Mouse (Mus musculus): Measurements from ENCODE around the gene Prrx1. TPM values are rescaled to one million over a fixed set of nuclear protein-coding genes. Genes with fewer than 3 reads are reported as not detected.
A peak's percentile ranks its signal among the peaks of the same experiment; 100 is the strongest.

Prrx1 gene
- polyA plus RNA-seq, 1 experiment from 2014 or later = 9.1 TPM

GRCm38 (mm10) chr1:163285136-163285535 lies 28.4 kb downstream of the Prrx1 start:
- H3K27me3 ChIP-seq (ENCODE audit: control insufficient read depth, insufficient read depth, low read length) = no peaks in the 10 kb centered on the region
- ATAC-seq (replicated peaks; ENCODE audit: insufficient number of reproducible peaks, low FRiP score, low TSS enrichment) = no peak
- H3K4me1 ChIP-seq (ENCODE audit: control insufficient read depth, insufficient read depth, low read length) = peaks cover 11% of the 10 kb centered on the region
- no peak overlapping the region for H3K9ac ChIP-seq (ENCODE audit: low read depth, low read length)
- no peaks in the 10 kb centered on the region for H3K9me3 ChIP-seq (replicated peaks; ENCODE audit: control insufficient read depth, low read length)
- no peaks in the 10 kb centered on the region for H3K36me3 ChIP-seq (ENCODE audit: control insufficient read depth, insufficient read depth, low read length)
- H3K27ac ChIP-seq (ENCODE audit: low read depth, low read length) = no peak overlapping the region
- WGBS (ENCODE audit: insufficient replicate concordance) = 40% methylated on average over 3 of the region's 3 CpGs
- no peak overlapping the region for H3K4me2 ChIP-seq
- no peak overlapping the region for H3K4me3 ChIP-seq (ENCODE audit: low read depth, low read length)

DNA sequence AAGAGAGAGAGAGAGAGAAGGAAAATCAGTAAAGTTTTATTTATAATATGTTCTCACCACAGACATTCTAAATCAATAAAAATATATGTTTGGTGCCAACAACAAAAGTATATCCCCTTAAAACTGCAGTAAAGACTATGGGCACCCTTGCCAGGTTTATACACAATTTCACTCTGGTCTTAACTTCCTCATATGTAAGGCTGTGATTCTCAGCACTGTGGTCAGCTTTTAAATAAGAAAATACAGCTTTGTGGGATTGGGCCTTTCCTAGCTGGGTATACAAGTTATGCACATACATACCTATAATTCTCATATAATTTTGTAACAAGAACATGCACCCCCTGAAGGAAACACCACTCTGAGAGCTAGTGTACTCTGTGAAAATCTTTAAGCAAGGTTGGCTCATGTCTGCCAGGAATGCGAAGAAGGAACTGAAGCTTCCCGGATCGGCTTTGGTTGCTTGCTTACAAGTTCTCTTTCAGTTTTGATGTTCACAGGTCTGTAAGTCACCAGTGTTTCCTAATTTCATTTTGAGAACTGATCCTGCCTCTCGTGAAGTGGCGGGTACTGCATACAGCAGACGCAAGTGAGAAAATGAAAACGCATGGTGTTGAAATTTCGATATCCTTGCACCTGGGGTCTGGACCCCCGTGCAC lies 29.4 kb downstream of the Prrx1 start:
- WGBS (ENCODE audit: insufficient replicate concordance) = 81% methylated on average over 9 of the region's 9 CpGs
- H3K9ac ChIP-seq (ENCODE audit: low read depth, low read length) = no peak overlapping the region
- no peak overlapping the region for H3K27ac ChIP-seq (ENCODE audit: low read depth, low read length)
- no peak overlapping the region for H3K4me3 ChIP-seq (ENCODE audit: low read depth, low read length)
- no peak for ATAC-seq (replicated peaks; ENCODE audit: insufficient number of reproducible peaks, low FRiP score, low TSS enrichment)
- no peaks in the 10 kb centered on the region for H3K9me3 ChIP-seq (replicated peaks; ENCODE audit: control insufficient read depth, low read length)
- peaks cover 13% of the 10 kb centered on the region for H3K4me1 ChIP-seq (ENCODE audit: control insufficient read depth, insufficient read depth, low read length)
- no peaks in the 10 kb centered on the region for H3K36me3 ChIP-seq (ENCODE audit: control insufficient read depth, insufficient read depth, low read length)
- H3K4me2 ChIP-seq = no peak overlapping the region
- H3K27me3 ChIP-seq (ENCODE audit: control insufficient read depth, insufficient read depth, low read length) = no peaks in the 10 kb centered on the region

- H3K27ac ChIP-seq (ENCODE audit: low read depth, low read length) = peak overlapping the region; percentile 60
- no peaks in the 10 kb centered on the region for H3K27me3 ChIP-seq (ENCODE audit: control insufficient read depth, insufficient read depth, low read length)
- H3K36me3 ChIP-seq (ENCODE audit: control insufficient read depth, insufficient read depth, low read length) = no peaks in the 10 kb centered on the region
- H3K4me3 ChIP-seq (ENCODE audit: low read depth, low read length) = no peak overlapping the region
- no peaks in the 10 kb centered on the region for H3K9me3 ChIP-seq (replicated peaks; ENCODE audit: control insufficient read depth, low read length)
- H3K4me2 ChIP-seq = no peak overlapping the region
- H3K4me1 ChIP-seq (ENCODE audit: control insufficient read depth, insufficient read depth, low read length) = peaks cover 13% of the 10 kb centered on the region
- 29% methylated on average over 7 of the region's 7 CpGs for WGBS (ENCODE audit: insufficient replicate concordance)
- ATAC-seq (replicated peaks; ENCODE audit: insufficient number of reproducible peaks, low FRiP score, low TSS enrichment) = 0 out of 2 replicates have a peak, but pooled peaks have one; percentile 46
- no peak overlapping the region for H3K9ac ChIP-seq (ENCODE audit: low read depth, low read length)
Observed at GRCm38 (mm10) chr1:163281450-163282198, 31.9 kb downstream of the Prrx1 start.

GRCm38 (mm10) chr1:163280842-163281122 lies 32.7 kb downstream of the Prrx1 start:
- Histone ChIP-seq H3K4me3 (ENCODE audit: low read depth, low read length) (no peak overlapping the region), H3K9ac (ENCODE audit: low read depth, low read length) (no peak overlapping the region), H3K9me3 (replicated peaks; ENCODE audit: control insufficient read depth, low read length) (no peaks in the 10 kb centered on the region), H3K4me2 (no peak overlapping the region), H3K27ac (ENCODE audit: low read depth, low read length) (peak overlapping the region; percentile 54), H3K4me1 (ENCODE audit: control insufficient read depth, insufficient read depth, low read length) (peaks cover 13% of the 10 kb centered on the region), H3K36me3 (ENCODE audit: control insufficient read depth, insufficient read depth, low read length) (no peaks in the 10 kb centered on the region), H3K27me3 (ENCODE audit: control insufficient read depth, insufficient read depth, low read length) (no peaks in the 10 kb centered on the region)
- 49% methylated on average over 2 of the region's 2 CpGs for WGBS (ENCODE audit: insufficient replicate concordance)
- ATAC-seq (replicated peaks; ENCODE audit: insufficient number of reproducible peaks, low FRiP score, low TSS enrichment) = no peak

DNA sequence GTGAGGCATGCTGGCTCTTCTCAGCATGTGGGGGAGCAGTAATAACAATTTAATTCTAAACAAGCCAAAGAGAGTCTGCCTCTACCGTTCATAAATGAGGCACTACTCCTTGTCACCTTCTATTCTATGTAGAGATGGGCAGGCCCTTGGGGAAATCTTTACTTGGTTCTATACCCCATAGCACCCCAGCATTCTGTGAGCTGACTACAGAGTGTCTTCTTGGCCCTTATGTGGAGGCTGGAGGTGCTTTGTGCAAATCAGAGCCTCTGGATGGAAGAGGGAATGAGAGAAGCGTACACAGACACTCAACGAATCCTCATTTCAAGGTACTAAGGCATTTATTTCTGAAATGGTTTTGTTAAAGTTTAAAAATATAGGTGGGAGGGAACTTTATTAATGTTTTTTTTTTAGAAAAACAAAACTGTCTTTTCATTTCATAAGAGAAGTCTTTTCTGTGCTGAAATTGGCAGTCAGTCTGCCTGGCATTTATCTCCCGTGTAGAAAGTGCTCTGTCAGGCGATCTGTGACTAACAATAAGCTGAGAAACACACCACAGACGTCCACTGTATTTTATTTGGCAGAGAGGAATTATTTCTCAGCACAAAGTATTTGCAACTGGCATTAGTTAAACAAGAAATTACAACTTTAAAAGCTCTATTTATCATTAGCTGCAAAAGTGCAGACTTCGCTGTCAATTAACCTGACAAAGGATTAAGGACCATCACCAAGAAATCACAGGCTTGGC lies 33.2 kb downstream of the Prrx1 start:
- WGBS (ENCODE audit: insufficient replicate concordance) = 58% methylated on average over 7 of the region's 7 CpGs
- H3K4me3 ChIP-seq (ENCODE audit: low read depth, low read length) = no peak overlapping the region
- no peak overlapping the region for H3K9ac ChIP-seq (ENCODE audit: low read depth, low read length)
- H3K36me3 ChIP-seq (ENCODE audit: control insufficient read depth, insufficient read depth, low read length) = no peaks in the 10 kb centered on the region
- peaks cover 13% of the 10 kb centered on the region for H3K4me1 ChIP-seq (ENCODE audit: control insufficient read depth, insufficient read depth, low read length)
- H3K27me3 ChIP-seq (ENCODE audit: control insufficient read depth, insufficient read depth, low read length) = no peaks in the 10 kb centered on the region
- H3K9me3 ChIP-seq (replicated peaks; ENCODE audit: control insufficient read depth, low read length) = no peaks in the 10 kb centered on the region
- H3K4me2 ChIP-seq = no peak overlapping the region
- peak overlapping the region; percentile 54 for H3K27ac ChIP-seq (ENCODE audit: low read depth, low read length)
- ATAC-seq (replicated peaks; ENCODE audit: insufficient number of reproducible peaks, low FRiP score, low TSS enrichment) = no peak

GRCm38 (mm10) chr1:163277069-163277468 lies 36.4 kb downstream of the Prrx1 start:
- Histone ChIP-seq H3K27me3 (ENCODE audit: control insufficient read depth, insufficient read depth, low read length) (no peaks in the 10 kb centered on the region), H3K4me1 (ENCODE audit: control insufficient read depth, insufficient read depth, low read length) (peaks cover 7% of the 10 kb centered on the region), H3K27ac (ENCODE audit: low read depth, low read length) (no peak overlapping the region), H3K36me3 (ENCODE audit: control insufficient read depth, insufficient read depth, low read length) (no peaks in the 10 kb centered on the region), H3K4me2 (no peak overlapping the region), H3K9me3 (replicated peaks; ENCODE audit: control insufficient read depth, low read length) (no peaks in the 10 kb centered on the region), H3K4me3 (ENCODE audit: low read depth, low read length) (no peak overlapping the region), H3K9ac (ENCODE audit: low read depth, low read length) (no peak overlapping the region)
- 75% methylated on average over 7 of the region's 7 CpGs for WGBS (ENCODE audit: insufficient replicate concordance)
- ATAC-seq (replicated peaks; ENCODE audit: insufficient number of reproducible peaks, low FRiP score, low TSS enrichment) = no peak

DNA sequence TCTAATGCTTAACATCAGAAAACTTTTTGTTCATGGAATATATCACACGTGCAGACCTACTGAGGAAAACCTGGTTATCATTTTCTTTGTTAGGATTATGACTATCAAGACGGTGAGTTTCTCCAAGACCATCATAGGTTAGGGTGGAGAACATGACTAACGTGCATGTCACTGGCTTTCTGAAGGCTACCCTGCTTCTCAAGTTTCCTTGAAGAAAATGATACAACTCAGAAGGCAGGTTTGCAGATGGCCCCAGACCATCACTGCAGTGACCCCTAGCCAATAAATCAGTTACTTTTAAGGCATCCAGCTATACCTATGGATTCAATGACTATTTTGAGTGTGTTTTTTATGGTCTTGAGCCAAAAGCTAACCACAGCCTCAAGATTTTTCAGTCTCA lies 38.6 kb downstream of the Prrx1 start:
- Histone ChIP-seq H3K4me3 (ENCODE audit: low read depth, low read length) (no peak overlapping the region), H3K27ac (ENCODE audit: low read depth, low read length) (no peak overlapping the region), H3K9me3 (replicated peaks; ENCODE audit: control insufficient read depth, low read length) (peaks cover 3% of the 10 kb centered on the region; the same call in 1 of the 2 replicates), H3K9ac (ENCODE audit: low read depth, low read length) (no peak overlapping the region), H3K4me2 (no peak overlapping the region), H3K4me1 (ENCODE audit: control insufficient read depth, insufficient read depth, low read length) (no peaks in the 10 kb centered on the region), H3K36me3 (ENCODE audit: control insufficient read depth, insufficient read depth, low read length) (no peaks in the 10 kb centered on the region), H3K27me3 (ENCODE audit: control insufficient read depth, insufficient read depth, low read length) (no peaks in the 10 kb centered on the region)
- WGBS (ENCODE audit: insufficient replicate concordance) = 76% methylated on average over 3 of the region's 3 CpGs
- no peak for ATAC-seq (replicated peaks; ENCODE audit: insufficient number of reproducible peaks, low FRiP score, low TSS enrichment)

DNA sequence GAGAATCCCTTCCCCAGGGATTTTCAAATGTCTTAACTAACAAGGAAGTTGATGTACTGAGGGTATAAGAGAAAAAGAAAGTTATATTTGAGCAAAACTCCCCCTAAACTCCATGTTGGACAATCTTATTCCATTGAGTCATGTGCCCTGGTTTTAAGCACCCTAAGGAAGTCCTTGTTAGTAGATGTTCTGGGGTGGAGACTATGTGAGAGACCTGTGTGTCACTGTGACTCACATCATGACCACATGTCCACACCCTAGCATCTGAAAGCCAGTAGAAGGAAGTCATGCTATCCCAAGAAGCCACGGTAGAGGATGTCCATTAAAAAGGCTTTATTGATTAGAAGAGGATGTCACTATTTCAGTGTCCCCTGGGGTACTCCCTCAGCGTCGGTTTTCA lies 40.4 kb downstream of the Prrx1 start:
- H3K4me1 ChIP-seq (ENCODE audit: control insufficient read depth, insufficient read depth, low read length) = no peaks in the 10 kb centered on the region
- ATAC-seq (replicated peaks; ENCODE audit: insufficient number of reproducible peaks, low FRiP score, low TSS enrichment) = no peak
- WGBS (ENCODE audit: insufficient replicate concordance) = 85% methylated on average over 3 of the region's 3 CpGs
- H3K9ac ChIP-seq (ENCODE audit: low read depth, low read length) = no peak overlapping the region
- H3K27ac ChIP-seq (ENCODE audit: low read depth, low read length) = no peak overlapping the region
- H3K4me2 ChIP-seq = no peak overlapping the region
- H3K4me3 ChIP-seq (ENCODE audit: low read depth, low read length) = no peak overlapping the region
- peaks cover 3% of the 10 kb centered on the region; the same call in 1 of the 2 replicates for H3K9me3 ChIP-seq (replicated peaks; ENCODE audit: control insufficient read depth, low read length)
- no peaks in the 10 kb centered on the region for H3K36me3 ChIP-seq (ENCODE audit: control insufficient read depth, insufficient read depth, low read length)
- no peaks in the 10 kb centered on the region for H3K27me3 ChIP-seq (ENCODE audit: control insufficient read depth, insufficient read depth, low read length)

All from heart, embryonic 11.5 days (tissue).